Mouse (Mus musculus) heart, adult 9 months (tissue): Measurements from ENCODE around the gene Sox1.
A peak's percentile ranks its signal among the peaks of the same experiment; 100 is the strongest.

Source experiments
- DNase-seq, 2 experiments: peaks; one replicate each; pipeline ENCODE4 v3.0.0; 2022; ENCODE audit warnings: low spot score in 2 of 2

The Sox1 gene

DNA sequence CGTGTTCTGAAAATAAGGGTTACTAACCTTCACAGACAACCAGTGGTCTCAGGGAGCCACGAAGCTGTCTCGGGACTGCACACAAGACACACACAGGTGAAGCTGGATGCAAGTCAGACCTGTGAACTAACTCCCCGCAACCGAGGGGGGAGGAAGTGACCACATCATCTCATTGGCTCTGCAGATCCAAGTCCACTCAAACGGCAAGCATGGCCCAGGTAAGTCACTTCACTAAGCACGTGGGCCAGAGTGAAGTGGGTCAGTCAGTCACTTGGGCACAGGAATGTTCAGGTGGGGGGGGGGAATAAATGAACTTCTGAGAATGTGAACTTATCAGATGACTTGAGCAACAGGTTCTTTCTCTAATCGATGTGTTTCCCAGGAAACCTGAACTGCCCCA is 30.8 kb downstream of the Sox1 start:
- no peak for DNase-seq

GRCm38 (mm10) chr8:12427346-12427745 is 32.3 kb downstream of the Sox1 start:
- no peak for DNase-seq

DNA sequence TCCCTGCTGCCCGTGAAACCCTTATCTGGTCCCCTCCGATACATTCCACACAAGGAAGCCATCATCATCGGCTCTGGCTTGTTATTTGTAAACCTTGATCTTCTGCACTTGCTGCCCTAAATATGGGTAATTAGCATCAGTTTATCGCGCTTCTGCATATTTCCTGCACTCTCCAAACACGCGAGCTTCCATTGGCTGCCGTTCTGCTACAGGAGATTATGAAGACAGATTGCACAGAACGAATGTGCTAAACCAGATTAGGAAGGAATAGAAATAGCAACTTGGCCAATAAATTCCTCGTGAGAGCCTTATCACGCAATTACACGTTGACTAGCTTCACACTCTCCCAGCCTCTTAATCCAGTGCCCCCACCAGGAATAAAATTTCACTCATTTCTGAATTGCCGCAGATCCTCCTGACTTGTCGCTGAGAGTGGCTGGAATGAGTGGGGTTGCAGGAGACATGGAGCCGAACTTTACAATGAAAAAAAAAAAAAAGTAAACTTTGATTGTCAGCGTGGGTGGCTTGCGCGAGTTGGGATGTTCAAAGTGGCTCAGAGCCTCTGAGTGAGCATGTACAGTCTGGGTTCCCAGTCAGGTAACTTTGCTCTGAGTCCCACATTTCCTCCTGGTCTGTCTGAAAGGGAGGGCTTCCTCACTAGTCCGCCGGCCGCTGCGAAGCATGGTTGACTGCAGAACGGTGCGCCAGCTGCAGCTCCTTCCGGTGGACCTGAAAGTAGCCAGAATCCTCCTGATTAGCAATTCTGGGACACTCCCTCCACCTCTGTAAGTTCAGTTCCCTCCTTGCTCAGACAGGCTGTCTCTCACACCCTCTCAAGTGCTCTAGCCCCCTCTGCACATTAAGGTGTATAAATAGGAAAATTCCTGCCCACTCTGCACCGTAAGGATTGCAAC is 33.0 kb downstream of the Sox1 start:
- no peak for DNase-seq

GRCm38 (mm10) chr8:12428931-12429330 is 33.8 kb downstream of the Sox1 start:
- no peak for DNase-seq

DNA sequence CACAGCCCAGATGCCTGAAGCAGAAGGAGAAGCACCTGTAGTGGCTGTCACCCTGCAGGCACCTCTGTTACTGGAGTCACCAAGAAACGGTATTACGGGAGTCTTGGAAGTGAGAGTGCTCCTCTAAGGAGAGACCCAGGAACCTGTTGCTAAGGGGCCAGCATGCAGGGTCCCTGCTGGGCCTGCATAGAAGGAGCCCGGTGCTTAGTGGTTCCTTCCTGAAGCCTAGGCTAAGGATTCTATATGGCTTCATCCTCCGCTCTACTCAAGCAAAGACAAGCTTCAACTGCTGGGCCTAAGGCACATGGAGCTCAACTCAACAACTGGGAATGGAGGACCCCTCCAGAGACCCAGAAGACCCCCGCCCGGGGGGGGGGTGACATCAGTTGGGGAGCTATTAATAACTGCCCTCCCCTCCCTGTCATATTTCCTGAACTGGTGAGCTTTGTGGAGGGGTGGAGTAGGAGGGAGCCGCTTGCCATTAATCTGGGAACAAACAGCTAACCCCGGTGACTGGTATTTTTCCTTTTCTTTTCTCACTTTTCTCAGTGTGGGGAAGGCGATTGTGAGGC is 34.6 kb downstream of the Sox1 start:
- peak in 1 of 2 experiments; percentile 9 for DNase-seq

GRCm38 (mm10) chr8:12430173-12430899 is 35.2 kb downstream of the Sox1 start:
- no peak for DNase-seq

GRCm38 (mm10) chr8:12430900-12431737 is 36.0 kb downstream of the Sox1 start:
- DNase-seq, result no peak

- DNase-seq, result no peak
These were observed 36.6 kb downstream of the Sox1 start for GRCm38 (mm10) chr8:12431738-12432055.

- DNase-seq, result no peak
These were observed 37.5 kb downstream of the Sox1 start for GRCm38 (mm10) chr8:12432546-12432945.

DNA sequence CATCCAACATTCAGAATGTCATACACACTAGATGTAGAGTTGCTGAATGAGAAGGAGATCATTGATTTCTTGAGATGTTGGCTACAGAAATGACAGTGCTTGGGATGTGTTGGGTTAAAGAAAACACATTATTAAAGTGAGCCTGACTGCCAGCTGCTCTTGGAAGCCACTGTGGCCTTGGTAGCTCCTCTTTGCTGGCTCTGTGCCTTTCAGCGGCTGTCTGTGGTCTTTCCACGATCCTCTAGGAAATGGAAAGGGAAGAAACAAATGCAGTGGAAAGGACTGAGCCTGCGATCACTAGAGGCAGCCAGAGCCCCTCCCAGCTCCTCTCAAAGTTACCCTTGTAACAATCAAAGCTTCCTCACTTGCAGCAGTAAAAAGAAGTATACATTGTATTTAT is 39.7 kb downstream of the Sox1 start:
- no peak for DNase-seq

DNA sequence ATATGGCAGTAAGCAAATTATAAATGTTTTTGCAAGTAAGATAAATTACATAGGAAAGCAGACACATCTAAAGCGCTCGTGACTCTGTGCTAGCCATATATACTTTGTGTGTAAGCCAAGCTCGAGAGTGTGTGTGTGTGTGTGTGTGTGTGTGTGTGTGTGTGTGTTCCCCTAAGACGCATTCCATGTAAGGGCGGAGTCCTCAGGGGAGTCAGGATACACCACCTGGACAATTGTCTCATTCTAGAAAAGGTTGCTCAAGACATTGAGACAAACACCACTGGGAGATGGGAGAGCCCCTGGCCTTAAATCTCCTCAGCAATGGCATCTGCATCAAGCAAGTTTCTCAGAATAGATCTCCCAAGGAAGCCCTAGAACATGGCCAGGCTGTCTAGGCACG is 42.9 kb downstream of the Sox1 start:
- DNase-seq, result no peak

- DNase-seq, result no peak
These were observed 43.9 kb downstream of the Sox1 start for GRCm38 (mm10) chr8:12439044-12439443.

DNA sequence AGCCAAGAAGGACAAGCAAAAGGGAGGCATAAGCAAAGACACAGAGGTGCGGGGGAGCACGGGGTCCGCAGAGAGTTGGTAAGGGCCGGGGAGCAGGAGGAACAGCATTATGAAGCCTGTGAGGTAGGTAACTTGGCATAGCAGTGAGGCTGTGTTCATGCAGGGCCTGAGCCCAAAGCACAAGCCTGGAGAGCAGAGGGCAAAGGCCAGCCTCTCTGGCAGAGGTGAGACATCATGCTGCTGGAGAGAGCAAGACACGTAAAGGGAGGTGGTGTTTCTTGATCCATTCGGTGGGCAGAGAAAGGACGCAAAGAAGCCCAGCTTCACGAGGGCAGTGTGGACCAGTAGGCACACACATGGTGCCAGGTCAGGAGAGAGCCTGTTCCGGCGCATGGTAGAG is 44.8 kb downstream of the Sox1 start:
- no peak for DNase-seq

- no peak for DNase-seq
These were observed 45.9 kb downstream of the Sox1 start for GRCm38 (mm10) chr8:12440997-12441396.

DNA sequence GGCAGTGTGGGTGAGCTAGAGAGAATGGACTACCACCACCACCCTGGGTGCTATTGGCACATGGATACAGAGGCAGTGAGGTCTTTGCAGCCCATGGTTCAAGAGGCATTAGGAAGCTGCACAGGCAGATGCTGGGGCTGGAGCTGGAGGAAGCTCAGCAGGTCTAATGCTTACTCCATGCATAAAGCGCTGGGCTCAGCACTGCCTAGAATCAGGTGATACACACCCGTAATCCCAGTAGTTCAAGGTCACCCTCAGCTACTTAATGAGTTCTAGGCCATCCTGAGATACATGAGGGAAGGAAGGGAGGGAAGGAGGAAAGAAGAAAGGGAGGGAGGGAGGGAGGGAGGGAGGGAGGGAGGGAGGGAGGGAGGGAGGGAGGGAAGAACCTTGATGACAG is 50.2 kb downstream of the Sox1 start:
- no peak for DNase-seq

DNA sequence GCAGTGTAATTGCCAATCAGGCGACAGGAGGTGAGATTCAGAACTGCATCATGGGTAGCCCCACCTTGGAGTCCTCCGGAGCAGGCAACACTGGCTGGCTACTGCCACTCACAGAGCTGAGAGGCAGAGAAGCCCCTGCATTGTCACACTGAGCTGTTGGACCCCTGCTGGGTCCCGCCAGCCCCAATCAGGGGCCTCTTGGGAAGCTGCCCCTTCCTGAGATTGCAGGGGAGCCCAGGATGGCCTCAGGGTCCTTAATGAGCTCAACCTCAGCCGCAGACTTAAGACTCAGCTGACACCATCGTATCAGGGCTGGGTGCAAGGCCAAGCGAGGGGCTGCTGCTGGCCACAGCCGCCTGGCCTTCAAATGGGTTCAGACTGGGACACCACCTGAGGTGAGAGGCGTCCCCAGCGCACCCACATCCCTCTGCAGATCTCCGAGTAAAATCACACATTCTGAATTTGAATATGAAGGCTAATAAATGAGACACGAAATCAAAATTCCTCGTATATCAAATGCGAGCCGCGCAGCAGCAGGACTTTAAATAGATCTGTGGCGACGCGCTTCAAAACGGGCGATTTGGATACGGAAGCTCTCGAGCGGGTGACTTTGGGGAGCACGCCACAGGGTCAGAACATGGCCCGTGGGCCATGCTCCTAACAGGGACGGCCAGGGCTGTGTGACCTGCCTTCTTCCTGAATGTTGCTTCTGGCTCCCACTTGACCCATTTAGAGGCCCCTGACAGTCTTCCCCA is 51.0 kb downstream of the Sox1 start:
- DNase-seq, result no peak
